Mouse (Mus musculus) midbrain, embryonic 11.5 days (tissue): Measurements from ENCODE around the gene Prr5l. TPM values are rescaled to one million over a fixed set of nuclear protein-coding genes. Genes with fewer than 3 reads are reported as not detected.

Source experiments
- ATAC-seq: fragments of 200-750 bp; cut with Nextera tagmentation; 2 replicates; pipeline ENCODE4 v1.8.0; 2017; ENCODE audit warnings: moderate TSS enrichment, moderate library complexity; ENCODE audit not compliant: low FRiP score
- DNase-seq: peaks from one replicate; pipeline ENCODE4 v3.0.0; 2015; ENCODE audit warnings: low spot score; ENCODE audit errors: missing footprints
- H3K27ac ChIP-seq: fragments of 300-500 bp; sonication (generic); 2 replicates; pipeline ENCODE4 v1.5.1; 2014; ENCODE audit warnings: low read depth, low read length
- H3K27me3 ChIP-seq: fragments of 300-500 bp; sonication (generic); 2 replicates; pipeline ENCODE4 v1.6.1; 2014; ENCODE audit warnings: mild to moderate bottlenecking, low read length, moderate library complexity, mixed read lengths; ENCODE audit not compliant: control insufficient read depth, insufficient read depth
- H3K36me3 ChIP-seq: fragments of 300-500 bp; sonication (generic); 2 replicates; pipeline ENCODE4 v1.6.1; 2014; ENCODE audit warnings: mild to moderate bottlenecking, low read length, moderate library complexity, mixed read lengths; ENCODE audit not compliant: control insufficient read depth, insufficient read depth
- H3K4me1 ChIP-seq: fragments of 300-500 bp; sonication (generic); 2 replicates; pipeline ENCODE4 v1.6.1; 2014; ENCODE audit warnings: low read length; ENCODE audit not compliant: control insufficient read depth, insufficient read depth
- H3K4me2 ChIP-seq: fragments of 300-500 bp; sonication (generic); 2 replicates; pipeline ENCODE4 v1.6.1; 2014; ENCODE audit warnings: mild to moderate bottlenecking, moderate library complexity
- H3K4me3 ChIP-seq: fragments of 300-500 bp; sonication (generic); 2 replicates; pipeline ENCODE4 v1.5.1; 2014; ENCODE audit warnings: low read depth, low read length
- H3K9ac ChIP-seq: fragments of 300-500 bp; sonication (generic); 2 replicates; pipeline ENCODE4 v1.6.1; 2014; ENCODE audit warnings: low read length
- H3K9me3 ChIP-seq: fragments of 300-500 bp; sonication (generic); 2 replicates; pipeline ENCODE4 v1.6.1; 2016; ENCODE audit warnings: low read length; ENCODE audit not compliant: control insufficient read depth
- WGBS: fragments of 180-500 bp; shearing (Covaris S2); extraction: QIAGEN DNeasy Blood & Tissue Kit; methylation state at CpG from one replicate; pipeline ENCODE4 v1.1.7; 2014; 5-methylcytosine and 5-hydroxymethylcytosine counted together
- polyA plus RNA-seq: library from polyadenylated mRNA; unstranded; fragments of >200 nt; fragmentation: Nextera tagmentation; extraction: Ambion mirVana; gene quantifications from 2 replicates; pipeline ENCODE4 v1.2.1, GENCODE M21; 2014

Prr5l gene
- polyA plus RNA-seq, 1 experiment from 2014 or later: 15.5 TPM

DNA sequence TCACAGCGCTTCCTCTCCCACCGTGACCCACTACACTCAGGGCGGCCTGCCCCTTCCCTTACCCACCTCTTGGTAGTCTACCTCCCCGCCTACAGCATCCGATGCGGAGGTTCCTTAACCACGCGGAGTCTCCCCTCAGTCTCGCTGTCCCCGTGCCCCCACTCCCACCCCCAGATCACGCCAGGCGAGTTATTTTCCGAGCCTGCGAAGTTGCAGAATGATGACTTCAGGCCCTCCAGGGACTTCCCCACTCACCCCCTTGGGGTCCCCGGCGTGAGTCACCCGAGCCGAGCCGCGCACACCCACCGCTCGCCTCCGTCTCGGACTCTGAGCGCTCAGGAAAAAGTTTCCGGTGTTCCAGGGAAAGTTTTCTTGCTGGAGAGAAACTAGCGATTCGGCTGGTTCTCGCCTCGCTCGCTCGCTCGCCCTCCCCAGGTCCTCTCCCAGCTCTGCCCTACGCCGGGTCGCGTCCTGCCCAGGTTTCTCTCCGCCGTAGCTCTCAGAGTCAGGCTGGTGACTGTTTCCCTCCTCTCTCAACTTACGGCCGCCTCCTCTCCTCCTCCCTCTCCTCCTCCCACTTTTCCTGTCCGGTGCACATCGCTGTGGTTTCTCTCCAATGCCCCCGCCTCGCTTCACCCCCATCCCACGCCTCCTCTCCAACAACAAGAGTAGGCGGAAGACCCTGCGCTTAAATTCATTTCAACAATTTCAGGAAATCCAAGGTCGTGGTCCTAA is 85.5 kb downstream of the Prr5l start:
- Histone ChIP-seq H3K9ac (peak overlapping the region; percentile 79), H3K27me3 (no peaks in the 10 kb centered on the region), H3K4me3 (peak overlapping the region; percentile 56), H3K27ac (peak overlapping the region; percentile 67), H3K9me3 (no peaks in the 10 kb centered on the region), H3K4me1 (peaks cover 10% of the 10 kb centered on the region; the same call in 1 of the 2 replicates), H3K36me3 (no peaks in the 10 kb centered on the region), H3K4me2 (peak overlapping the region; percentile 91)
- under 1% methylated on average over 48 of the region's 49 CpGs for WGBS
- ATAC-seq (peak; percentile 73), DNase-seq (peak; percentile 97)

DNA sequence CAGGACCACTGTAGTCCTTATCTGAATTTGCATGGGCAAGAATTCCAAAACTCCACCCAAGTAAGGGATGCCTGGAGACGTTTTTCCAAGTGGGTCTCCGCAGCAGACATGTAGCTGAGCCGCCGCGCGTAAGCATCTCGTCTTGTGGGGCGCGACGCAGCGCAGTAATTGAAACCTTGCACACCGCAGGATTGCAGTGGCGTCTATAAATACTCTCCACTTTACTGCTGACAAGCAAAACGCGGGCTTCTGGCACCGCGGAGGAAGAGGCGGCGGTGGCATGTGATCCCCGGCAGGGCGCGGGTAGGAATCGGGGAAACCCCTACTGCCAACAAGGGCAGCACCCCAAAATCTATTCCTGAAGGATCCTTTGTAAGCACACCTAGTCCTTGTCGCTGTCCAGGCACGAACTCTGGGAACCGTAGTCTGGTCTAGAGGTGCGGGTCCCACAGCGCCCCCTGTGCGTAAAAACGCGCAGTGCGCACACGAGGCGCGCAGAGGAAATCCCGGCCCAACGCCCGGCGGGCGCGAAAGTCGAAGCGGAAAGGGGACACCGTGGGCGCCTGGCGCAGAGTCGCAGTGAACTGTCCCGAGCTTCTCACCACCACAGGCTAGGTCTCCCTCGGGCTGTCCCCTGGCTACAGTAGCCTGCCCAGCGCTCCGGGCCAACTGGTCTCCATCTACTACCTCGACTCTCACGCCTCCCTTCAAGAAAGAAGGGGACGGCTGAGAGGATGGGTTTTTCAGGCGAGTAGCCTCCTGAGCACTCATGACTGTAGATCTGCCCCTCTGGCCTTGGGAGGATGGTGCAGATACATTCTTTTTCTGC is 86.3 kb downstream of the Prr5l start:
- DNase-seq (peak; percentile 100), ATAC-seq (peak; percentile 81)
- Histone ChIP-seq H3K27me3 (no peaks in the 10 kb centered on the region), H3K4me3 (peak overlapping the region; percentile 56), H3K27ac (peak overlapping the region; percentile 45; the same call in 1 of the 2 replicates), H3K9ac (peak overlapping the region; percentile 79), H3K36me3 (no peaks in the 10 kb centered on the region), H3K9me3 (no peaks in the 10 kb centered on the region), H3K4me2 (peak overlapping the region; percentile 91), H3K4me1 (peaks cover 11% of the 10 kb centered on the region; the same call in 1 of the 2 replicates)
- 1% methylated on average over 55 of the region's 55 CpGs for WGBS

DNA sequence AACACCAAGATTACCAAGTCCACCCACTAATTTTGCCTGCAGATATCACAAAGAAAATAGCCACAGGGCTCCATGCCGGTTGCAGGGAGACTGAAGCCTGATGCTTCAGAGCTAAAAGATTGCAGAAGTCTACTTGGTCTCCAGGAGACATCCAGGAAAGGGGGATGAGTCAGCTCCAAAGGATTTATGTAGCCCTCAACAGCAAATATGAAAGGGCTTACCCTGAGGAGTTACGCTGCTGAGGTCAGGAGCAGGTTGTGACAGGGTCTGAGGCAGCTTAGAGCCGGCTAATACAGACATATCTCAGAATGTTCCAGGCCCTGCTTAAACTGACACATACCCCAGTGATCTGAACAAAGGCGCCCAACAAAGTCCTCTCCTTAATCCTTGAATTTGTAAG is 90.7 kb downstream of the Prr5l start:
- no peak overlapping the region; the same call in 1 of the 2 replicates for H3K27ac ChIP-seq

DNA sequence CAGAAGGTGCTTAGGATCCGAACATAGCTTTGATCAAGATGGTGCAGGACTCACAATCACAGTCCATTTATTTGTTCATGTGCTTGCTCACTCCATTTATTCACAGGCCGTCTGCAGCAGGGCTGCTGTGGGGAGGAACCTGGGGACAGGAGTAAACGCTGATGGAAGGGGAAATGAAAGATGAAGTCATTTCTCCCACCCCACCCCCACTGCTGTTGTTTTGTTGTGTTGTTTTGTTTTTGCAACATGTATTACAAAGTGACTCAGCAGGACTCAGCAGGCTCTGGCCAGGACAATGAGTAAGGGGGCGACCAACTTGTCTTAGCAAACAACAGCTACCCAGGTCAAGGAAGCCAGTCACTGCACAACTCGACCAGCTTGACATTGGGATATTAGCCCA is 99.6 kb downstream of the Prr5l start:
- 50% methylated on average over 5 of the region's 5 CpGs for WGBS
- ATAC-seq: no peak
- Histone ChIP-seq H3K4me2 (no peak overlapping the region), H3K4me1 (0 out of 2 replicates have a peak, but pooled peaks cover 3% of the 10 kb centered on the region), H3K4me3 (no peak overlapping the region), H3K27ac (no peak overlapping the region), H3K36me3 (no peaks in the 10 kb centered on the region), H3K9me3 (no peaks in the 10 kb centered on the region), H3K9ac (no peak overlapping the region), H3K27me3 (no peaks in the 10 kb centered on the region)
- DNase-seq: no peak

More for the DNA sequence above, 90.7 kb downstream of the Prr5l start:
- Histone ChIP-seq H3K36me3 (no peaks in the 10 kb centered on the region), H3K4me3 (no peak overlapping the region), H3K9ac (no peak overlapping the region), H3K9me3 (no peaks in the 10 kb centered on the region), H3K4me1 (peaks cover 11% of the 10 kb centered on the region; the same call in 1 of the 2 replicates), H3K4me2 (no peak overlapping the region), H3K27me3 (no peaks in the 10 kb centered on the region)
- 47% methylated on average over 4 of the region's 4 CpGs for WGBS
- ATAC-seq: 0 out of 2 replicates have a peak, but pooled peaks have one; percentile 36
- DNase-seq: no peak

DNA sequence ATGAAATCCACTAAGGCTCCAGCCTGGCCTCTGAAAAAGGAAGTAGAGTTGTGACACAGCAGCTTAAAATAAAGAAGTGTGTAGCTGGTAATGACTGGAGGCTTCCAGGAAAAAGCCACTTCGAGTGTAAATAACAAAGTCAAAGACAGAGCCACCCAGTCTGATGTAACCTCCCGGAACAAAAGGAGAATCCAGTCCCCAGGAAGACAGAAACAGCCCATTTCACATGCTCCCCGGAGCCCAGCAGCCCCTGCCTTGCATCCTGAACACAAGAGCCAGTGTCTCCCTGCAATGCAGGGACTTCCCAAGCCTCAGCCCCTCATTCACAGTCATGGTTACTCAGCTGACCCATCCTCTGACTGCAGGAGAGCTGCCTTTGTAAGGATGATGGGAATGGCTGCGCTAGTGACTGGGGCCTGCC is 101.5 kb downstream of the Prr5l start:
- no peaks in the 10 kb centered on the region for H3K36me3 ChIP-seq
- H3K4me3 ChIP-seq: no peak overlapping the region
- DNase-seq (no peak), ATAC-seq (no peak)
- no peak overlapping the region for H3K4me2 ChIP-seq
- no peak overlapping the region for H3K27ac ChIP-seq
- H3K9ac ChIP-seq: no peak overlapping the region
- 83% methylated on average over 4 of the region's 4 CpGs for WGBS
- H3K9me3 ChIP-seq: no peaks in the 10 kb centered on the region
- no peaks in the 10 kb centered on the region for H3K27me3 ChIP-seq
- 0 out of 2 replicates have a peak, but pooled peaks cover 3% of the 10 kb centered on the region for H3K4me1 ChIP-seq

DNA sequence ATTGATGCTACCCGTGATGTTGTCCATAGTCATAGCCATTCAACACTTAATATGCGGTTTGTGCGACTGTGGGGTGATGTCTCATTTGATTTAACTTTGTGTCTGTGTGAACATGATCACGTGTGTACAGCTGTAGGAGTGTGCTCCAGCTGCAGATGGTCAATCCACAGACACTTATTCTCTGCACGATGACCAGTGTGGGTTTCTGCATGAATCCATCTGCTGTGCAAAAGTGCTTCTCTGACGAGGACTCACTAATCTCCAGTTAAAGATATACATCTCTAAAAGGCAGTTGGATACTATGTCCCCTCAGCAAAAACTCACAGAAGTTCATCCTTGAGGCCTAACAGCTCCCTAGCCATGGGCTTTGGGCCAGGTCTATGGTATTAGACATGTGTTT is 104.7 kb downstream of the Prr5l start:
- 0 out of 2 replicates have a peak, but pooled peaks cover under 1% of the 10 kb centered on the region for H3K4me1 ChIP-seq
- WGBS: 92% methylated on average over 6 of the region's 6 CpGs
- H3K9me3 ChIP-seq: no peaks in the 10 kb centered on the region

DNA sequence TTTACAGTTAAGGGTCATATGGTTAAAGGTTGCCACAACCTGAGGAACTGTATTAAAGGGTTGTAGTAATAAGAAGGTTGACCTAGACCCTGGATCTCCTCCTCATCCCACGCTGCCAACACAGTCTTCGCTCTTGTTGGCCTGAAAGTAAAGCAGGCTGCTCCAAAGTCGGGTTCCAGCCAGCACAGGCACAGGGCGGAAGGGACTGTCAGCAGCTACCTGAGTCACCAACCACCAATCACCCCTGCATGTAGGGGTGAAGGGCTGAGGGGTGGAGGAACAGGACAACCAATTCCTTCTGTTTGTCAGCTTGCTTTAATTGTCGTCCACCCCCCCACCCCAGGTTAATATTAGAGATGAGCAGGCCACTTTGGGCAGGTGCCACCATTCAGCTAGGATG is 119.3 kb downstream of the Prr5l start:
- Histone ChIP-seq H3K36me3 (no peaks in the 10 kb centered on the region; the same call in none of the 2 replicates), H3K4me2 (no peak overlapping the region), H3K9me3 (no peaks in the 10 kb centered on the region), H3K27ac (no peak overlapping the region), H3K9ac (no peak overlapping the region), H3K4me1 (no peaks in the 10 kb centered on the region), H3K27me3 (no peaks in the 10 kb centered on the region), H3K4me3 (no peak overlapping the region)
- no peak for ATAC-seq
- WGBS: 90% methylated on average over 5 of the region's 5 CpGs
- DNase-seq: no peak

More for the DNA sequence above, 104.7 kb downstream of the Prr5l start:
- ATAC-seq (no peak), DNase-seq (no peak)
- no peak overlapping the region for H3K9ac ChIP-seq
- H3K27me3 ChIP-seq: no peaks in the 10 kb centered on the region
- no peak overlapping the region for H3K27ac ChIP-seq
- H3K4me2 ChIP-seq: no peak overlapping the region
- no peak overlapping the region for H3K4me3 ChIP-seq
- no peaks in the 10 kb centered on the region for H3K36me3 ChIP-seq

DNA sequence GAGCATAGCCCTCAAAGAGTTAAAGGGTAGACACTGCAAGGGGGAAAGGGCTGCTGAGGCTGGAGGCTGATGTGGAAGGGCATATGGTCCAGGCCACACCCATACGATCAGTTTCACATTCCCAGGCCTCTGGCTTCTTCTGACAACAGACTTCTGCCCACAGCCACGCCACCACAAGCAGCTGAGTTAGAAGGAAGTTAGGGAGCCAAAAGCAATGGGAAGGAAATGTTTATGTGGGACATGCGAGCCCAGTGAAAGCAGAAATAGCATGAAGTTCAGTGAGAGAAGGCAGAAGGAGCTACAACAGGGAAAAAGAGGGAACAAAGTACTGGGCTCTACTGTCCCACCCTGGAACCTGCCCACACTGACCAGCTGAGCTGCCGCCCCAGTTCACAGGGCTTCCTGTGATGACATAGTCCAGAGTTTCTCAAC is 119.9 kb downstream of the Prr5l start:
- H3K4me2 ChIP-seq: no peak overlapping the region
- H3K9ac ChIP-seq: no peak overlapping the region
- H3K4me1 ChIP-seq: no peaks in the 10 kb centered on the region
- 81% methylated on average over 4 of the region's 4 CpGs for WGBS
- no peaks in the 10 kb centered on the region for H3K9me3 ChIP-seq
- no peaks in the 10 kb centered on the region; the same call in none of the 2 replicates for H3K36me3 ChIP-seq
- H3K27ac ChIP-seq: no peak overlapping the region
- H3K4me3 ChIP-seq: no peak overlapping the region
- H3K27me3 ChIP-seq: no peaks in the 10 kb centered on the region
- DNase-seq (no peak), ATAC-seq (no peak)
